Mouse (Mus musculus) hindbrain, embryonic 15.5 days (tissue): ENCODE data around the gene Olfr457. TPM values are rescaled to one million over a fixed set of nuclear protein-coding genes. Genes with fewer than 3 reads are reported as not detected.

Experiments used
- ATAC-seq: fragments of 200-750 bp; cut with Nextera tagmentation; 2 replicates; pipeline ENCODE4 v1.8.0; 2017; ENCODE audit warnings: low read depth, moderate number of reproducible peaks, moderate TSS enrichment; ENCODE audit not compliant: low FRiP score
- H3K27ac ChIP-seq: fragments of 300-500 bp; sonication (generic); replicated peaks from 2 replicates; pipeline ENCODE4 v1.5.1; 2015; ENCODE audit warnings: mild to moderate bottlenecking, inconsistent platforms
- H3K27me3 ChIP-seq: fragments of 300-500 bp; sonication (generic); 2 replicates; pipeline ENCODE4 v1.6.1; 2015; ENCODE audit warnings: control low read depth, inconsistent platforms
- H3K36me3 ChIP-seq: fragments of 300-500 bp; sonication (generic); 2 replicates; pipeline ENCODE4 v1.6.1; 2015; ENCODE audit warnings: control low read depth, inconsistent platforms
- H3K4me1 ChIP-seq: fragments of 300-500 bp; sonication (generic); replicated peaks from 2 replicates; pipeline ENCODE4 v1.6.1; 2015; ENCODE audit warnings: control low read depth, inconsistent platforms
- H3K4me2 ChIP-seq: fragments of 300-500 bp; sonication (generic); 2 replicates; pipeline ENCODE4 v1.6.1; 2015; ENCODE audit warnings: moderate library complexity, mild to moderate bottlenecking, inconsistent platforms
- H3K4me3 ChIP-seq: fragments of 300-500 bp; sonication (generic); 2 replicates; pipeline ENCODE4 v1.5.1; 2015; ENCODE audit warnings: mild to moderate bottlenecking, inconsistent platforms
- H3K9ac ChIP-seq: fragments of 300-500 bp; sonication (generic); 2 replicates; pipeline ENCODE4 v1.6.1; 2015; ENCODE audit warnings: inconsistent platforms
- H3K9me3 ChIP-seq: fragments of 300-500 bp; sonication (generic); 2 replicates; pipeline ENCODE4 v1.6.1; 2016; ENCODE audit warnings: control low read depth, inconsistent platforms
- WGBS: fragments of 180-500 bp; shearing (Covaris S2); methylation state at CpG from one replicate; pipeline ENCODE4 v1.1.7; 2015; 5-methylcytosine and 5-hydroxymethylcytosine counted together
- polyA plus RNA-seq: library from polyadenylated mRNA; unstranded; fragments of >200 nt; fragmentation: Nextera tagmentation; extraction: Ambion mirVana; gene quantifications from 2 replicates; pipeline ENCODE4 v1.2.1, GENCODE M21; 2015

Olfr457 gene
- polyA plus RNA-seq, 1 experiment from 2014 or later, result not detected

DNA sequence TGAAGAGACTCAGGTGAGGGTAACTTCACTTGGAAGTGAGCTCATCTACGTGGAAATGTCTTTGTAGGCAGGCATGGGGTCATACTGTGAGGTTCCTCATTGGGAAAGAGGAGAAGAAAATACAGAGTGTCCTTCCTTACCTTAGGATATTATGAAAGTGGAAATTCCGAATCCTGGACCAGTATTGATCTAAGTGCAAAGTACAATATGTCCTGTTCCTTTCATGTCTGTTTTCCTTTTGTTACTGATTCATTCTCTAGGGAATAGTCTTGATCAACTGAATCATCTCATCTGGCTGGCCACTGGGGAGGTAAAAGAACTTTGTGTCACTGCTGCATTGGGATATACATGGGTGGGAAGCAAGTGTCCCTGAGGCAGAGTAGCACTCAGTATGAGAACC is 40.6 kb downstream of the Olfr457 start:
- Histone ChIP-seq H3K9ac (no peak overlapping the region), H3K27ac (no peak overlapping the region), H3K36me3 (no peaks in the 10 kb centered on the region), H3K4me3 (no peak overlapping the region), H3K9me3 (no peaks in the 10 kb centered on the region), H3K27me3 (no peaks in the 10 kb centered on the region), H3K4me2 (no peak overlapping the region), H3K4me1 (no peaks in the 10 kb centered on the region)
- WGBS, result 73% methylated on average over 2 of the region's 2 CpGs
- no peak for ATAC-seq

DNA sequence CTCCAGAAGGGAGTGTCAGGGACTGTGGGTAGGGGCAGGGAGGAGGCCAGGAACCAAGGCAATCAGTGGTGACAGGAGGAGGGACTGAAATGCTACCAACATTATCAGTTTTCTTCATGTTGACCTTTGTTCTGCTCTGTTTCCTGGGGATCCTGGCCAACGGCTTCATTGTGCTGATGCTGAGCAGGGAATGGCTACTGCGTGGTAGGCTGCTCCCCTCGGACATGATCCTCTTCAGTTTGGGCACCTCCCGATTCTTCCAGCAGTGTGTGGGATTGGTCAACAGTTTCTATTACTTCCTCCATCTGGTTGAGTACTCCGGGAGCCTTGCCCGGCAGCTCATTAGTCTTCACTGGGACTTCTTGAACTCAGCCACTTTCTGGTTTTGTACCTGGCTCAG is 41.7 kb downstream of the Olfr457 start, which contains the start of gene Tas2r126:
Gene Tas2r126, plus strand, starts transcription at position 90 of the 400 bp plus-strand sequence.
- Histone ChIP-seq H3K4me2 (no peak within 1 kb of the TSS), H3K27me3 (no peaks in the 10 kb centered on the region), H3K4me3 (no peak within 1 kb of the TSS), H3K9ac (no peak within 1 kb of the TSS), H3K9me3 (no peaks in the 10 kb centered on the region), H3K27ac (no peak within 1 kb of the TSS), H3K36me3 (no peaks in the 10 kb centered on the region), H3K4me1 (no peaks in the 10 kb centered on the region)
- ATAC-seq, result no peak
- 83% methylated on average over 6 of the region's 6 CpGs for WGBS

GRCm38 (mm10) chr6:42433554-42433953 is 42.6 kb downstream of the Olfr457 start:
- H3K36me3 ChIP-seq, result no peaks in the 10 kb centered on the region
- no peak for ATAC-seq
- no peaks in the 10 kb centered on the region for H3K27me3 ChIP-seq
- H3K4me2 ChIP-seq, result no peak overlapping the region
- WGBS, result 63% methylated on average over 2 of the region's 2 CpGs
- no peaks in the 10 kb centered on the region for H3K4me1 ChIP-seq
- H3K9ac ChIP-seq, result no peak overlapping the region
- no peak overlapping the region for H3K4me3 ChIP-seq
- no peak overlapping the region for H3K27ac ChIP-seq
- H3K9me3 ChIP-seq, result no peaks in the 10 kb centered on the region

DNA sequence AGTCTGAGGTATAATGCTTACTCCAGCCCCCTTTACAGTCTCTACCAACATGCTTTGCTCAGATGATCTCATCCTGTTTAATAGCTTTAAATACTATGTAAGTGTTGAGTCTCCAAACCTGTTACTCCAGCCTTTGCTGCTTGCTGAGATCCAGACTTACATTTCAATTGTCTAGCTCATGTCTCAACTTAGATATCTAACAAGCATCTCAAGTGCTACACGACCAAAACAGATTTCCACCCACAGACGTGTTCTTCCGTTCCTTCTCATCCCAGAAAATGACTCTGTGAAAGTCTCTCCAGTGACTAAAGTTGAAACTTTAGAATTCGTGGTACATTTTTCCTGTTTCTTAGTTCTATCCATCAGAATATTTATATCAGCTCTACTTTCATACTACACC is 49.8 kb downstream of the Olfr457 start:
- ATAC-seq, result no peak
- H3K4me2 ChIP-seq, result no peak overlapping the region
- WGBS, result 89% methylated on average over 4 of the region's 4 CpGs
- no peaks in the 10 kb centered on the region for H3K27me3 ChIP-seq
- H3K9me3 ChIP-seq, result no peaks in the 10 kb centered on the region
- H3K4me3 ChIP-seq, result no peak overlapping the region
- no peaks in the 10 kb centered on the region for H3K36me3 ChIP-seq
- H3K4me1 ChIP-seq, result no peaks in the 10 kb centered on the region
- H3K9ac ChIP-seq, result no peak overlapping the region
- H3K27ac ChIP-seq, result no peak overlapping the region

DNA sequence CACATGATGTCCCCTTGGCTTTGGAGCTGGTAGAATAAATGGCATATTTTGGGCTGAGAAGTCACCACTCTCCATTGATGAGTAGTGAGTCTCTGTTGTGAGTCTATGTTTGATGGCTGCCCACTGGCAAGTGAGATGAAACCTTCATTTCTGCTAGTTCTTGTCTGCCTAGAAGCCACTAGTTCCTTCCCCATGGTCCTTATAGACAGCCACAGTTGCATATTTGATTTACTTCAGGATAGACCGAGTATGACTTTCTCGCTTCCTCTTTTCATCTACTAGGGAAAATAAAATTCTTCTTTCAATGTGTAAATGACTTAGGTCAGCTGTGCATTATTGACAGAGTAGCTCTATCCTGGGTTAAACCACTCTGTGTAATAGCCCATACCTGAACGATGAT is 51.7 kb downstream of the Olfr457 start:
- WGBS, result 97% methylated on average over 3 of the region's 3 CpGs
- ATAC-seq, result no peak
- H3K27me3 ChIP-seq, result no peaks in the 10 kb centered on the region

GRCm38 (mm10) chr6:42421439-42421838 is 54.7 kb downstream of the Olfr457 start:
- H3K27ac ChIP-seq, result no peak overlapping the region
- no peaks in the 10 kb centered on the region for H3K27me3 ChIP-seq
- H3K36me3 ChIP-seq, result no peaks in the 10 kb centered on the region
- H3K9ac ChIP-seq, result no peak overlapping the region
- no peak for ATAC-seq
- no peaks in the 10 kb centered on the region for H3K4me1 ChIP-seq
- 66% methylated on average over 2 of the region's 2 CpGs for WGBS
- H3K4me3 ChIP-seq, result no peak overlapping the region
- no peaks in the 10 kb centered on the region for H3K9me3 ChIP-seq
- no peak overlapping the region for H3K4me2 ChIP-seq

More for the DNA sequence above, 51.7 kb downstream of the Olfr457 start:
- Histone ChIP-seq H3K36me3 (no peaks in the 10 kb centered on the region), H3K27ac (no peak overlapping the region), H3K4me2 (no peak overlapping the region), H3K4me3 (no peak overlapping the region), H3K9me3 (no peaks in the 10 kb centered on the region), H3K4me1 (no peaks in the 10 kb centered on the region), H3K9ac (no peak overlapping the region)

DNA sequence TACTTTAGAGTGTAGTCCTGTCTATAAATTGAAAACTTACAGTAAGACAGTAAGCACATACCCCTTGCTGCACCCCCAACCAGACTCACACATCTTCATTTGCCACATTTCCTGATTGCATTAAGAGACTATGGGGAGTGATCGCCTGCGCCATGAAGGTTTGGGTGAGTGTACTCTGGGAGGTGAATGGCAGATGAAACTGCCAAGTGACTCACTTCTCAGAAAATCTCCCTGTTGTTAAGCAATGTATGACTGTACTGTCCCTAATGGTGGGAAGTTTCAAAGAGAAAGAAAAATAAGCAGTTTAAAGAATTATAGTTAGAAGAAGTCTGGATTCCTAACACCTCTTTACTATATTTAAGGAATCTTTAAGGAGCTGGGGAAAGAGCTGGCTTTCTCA is 56.7 kb downstream of the Olfr457 start:
- Histone ChIP-seq H3K4me3 (no peak overlapping the region), H3K27me3 (no peaks in the 10 kb centered on the region), H3K36me3 (no peaks in the 10 kb centered on the region), H3K9ac (no peak overlapping the region), H3K4me1 (no peaks in the 10 kb centered on the region), H3K27ac (no peak overlapping the region), H3K4me2 (no peak overlapping the region), H3K9me3 (no peaks in the 10 kb centered on the region)
- 95% methylated on average over 2 of the region's 2 CpGs for WGBS
- ATAC-seq, result no peak

Other genes with a start within 250 kb of the Olfr457 start
- 11.0 and 12.0 TPM in 2 replicates for gene Gstk1, start 230.4 kb downstream of the Olfr457 start, polyA plus RNA-seq
- 0.18 and 0.26 TPM in 2 replicates for gene Tmem139, start 214.4 kb downstream of the Olfr457 start, polyA plus RNA-seq
- 32.0 and 35.9 TPM in 2 replicates for gene Casp2, start 211.3 kb downstream of the Olfr457 start, polyA plus RNA-seq
- gene Clcn1, start 189.7 kb downstream of the Olfr457 start, polyA plus RNA-seq, result 0.94 and 1.5 TPM in 2 replicates
- 6.5 and 7.5 TPM in 2 replicates for gene Fam131b, start 151.7 kb downstream of the Olfr457 start, polyA plus RNA-seq
- gene Zyx, start 126.7 kb downstream of the Olfr457 start, polyA plus RNA-seq, result 50.2 and 63.0 TPM in 2 replicates
- gene Epha1, start 103.1 kb downstream of the Olfr457 start, polyA plus RNA-seq, result 0.29 and 0.56 TPM in 2 replicates
- not detected in 2 replicates for gene Tas2r143, start 76.1 kb downstream of the Olfr457 start, polyA plus RNA-seq
- gene Tas2r135, start 70.9 kb downstream of the Olfr457 start, polyA plus RNA-seq, result not detected in 2 replicates
- gene Tas2r126, start 41.8 kb downstream of the Olfr457 start, polyA plus RNA-seq, result not detected in 2 replicates
- gene Olfr458, start 11.1 kb downstream of the Olfr457 start, polyA plus RNA-seq, result 0.12 TPM in 1 of 2 replicates, not detected in the other
- gene Olfr456, start 10.9 kb upstream of the Olfr457 start, polyA plus RNA-seq, result not detected in 2 replicates
- gene Olfr455, start 71.3 kb upstream of the Olfr457 start, polyA plus RNA-seq, result not detected in 2 replicates
- gene Tcaf3, start 121.4 kb upstream of the Olfr457 start, polyA plus RNA-seq, result not detected in 2 replicates
- 2.4 and 3.1 TPM in 2 replicates for gene Tcaf2, start 168.9 kb upstream of the Olfr457 start, polyA plus RNA-seq
- gene Tcaf1, start 233.8 kb upstream of the Olfr457 start, polyA plus RNA-seq, result 202 and 215 TPM in 2 replicates